Mouse (Mus musculus) testis, adult 2 months (tissue): ENCODE measurements around the gene Gm8251.

Source experiments
- CTCF ChIP-seq: fragments of 200-500 bp; IDR thresholded peaks from 2 replicates; pipeline ENCODE4 v1.5.1; 2012; ENCODE audit warnings: low read depth, mild to moderate bottlenecking, inconsistent platforms, low read length, moderate library complexity; ENCODE audit not compliant: control insufficient read depth, insufficient read depth, insufficient replicate concordance
- POLR2A ChIP-seq: fragments of 200-500 bp; IDR thresholded peaks from 2 replicates; pipeline ENCODE4 v1.6.1; 2012; ENCODE audit warnings: low read depth, mild to moderate bottlenecking, inconsistent platforms, low read length, moderate library complexity; ENCODE audit not compliant: control insufficient read depth

DNA sequence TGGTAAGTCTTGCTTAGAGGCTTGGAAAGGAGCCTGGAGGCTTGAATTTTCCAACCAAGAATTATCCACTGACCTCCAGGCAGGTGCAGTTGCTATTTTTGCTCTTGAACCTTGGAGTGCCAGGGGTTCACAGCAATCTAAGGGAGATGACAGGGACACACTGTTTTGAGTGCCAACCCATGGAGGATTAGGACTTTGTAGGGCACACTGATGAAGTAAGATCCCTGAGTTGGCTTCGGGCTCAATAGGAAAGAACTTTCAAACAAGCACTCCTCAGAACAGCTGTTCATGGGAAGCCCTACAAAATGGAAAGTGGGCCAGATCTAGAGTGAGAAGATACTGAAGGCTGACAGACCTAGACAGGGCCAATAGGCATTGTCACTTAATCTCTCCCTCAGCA lies 39.1 kb downstream of the Gm8251 start:
- no peak for TF ChIP-seq POLR2A
- no peak for TF ChIP-seq CTCF
